Mouse (Mus musculus) embryonic fibroblast, embryonic 13.5 days (primary cell): ENCODE data around the gene Wfdc11.

Experiments
- CTCF ChIP-seq: IDR thresholded peaks from 2 replicates; pipeline ENCODE4 v1.5.1; 2011; ENCODE audit warnings: mild to moderate bottlenecking, control low read depth, low read length, moderate library complexity, borderline replicate concordance; ENCODE audit not compliant: insufficient read depth
- POLR2A ChIP-seq: IDR thresholded peaks from 2 replicates; pipeline ENCODE4 v1.6.1; 2011; ENCODE audit warnings: low read depth, mild to moderate bottlenecking, control low read depth, low read length, moderate library complexity

GRCm38 (mm10) chr2:164704235-164704634, 30.3 kb upstream of the Wfdc11 start:
- TF ChIP-seq POLR2A (no peak), CTCF (no peak)
